Mouse (Mus musculus): ENCODE results near the gene Mogat2. TPM values are rescaled to one million over a fixed set of nuclear protein-coding genes. Genes with fewer than 3 reads are reported as not detected.

Gene Mogat2
- polyA plus RNA-seq, 1 experiment, result 2.1 TPM

- TF ChIP-seq CTCF (IDR thresholded peaks at IDR 0.05; ENCODE audit: borderline replicate concordance, extremely low read depth, insufficient read depth, insufficient read length), result no peak
- TF ChIP-seq POLR2A (IDR thresholded peaks at IDR 0.05; ENCODE audit: borderline replicate concordance, extremely low read depth, insufficient read depth, insufficient read length, poor library complexity, severe bottlenecking), result no peak
- peak; percentile 28 for DNase-seq (ENCODE audit: low read depth)
Observed at GRCm38 (mm10) chr7:99234916-99235315, 3.5 kb downstream of the Mogat2 start.

- TF ChIP-seq POLR2A (IDR thresholded peaks at IDR 0.05; ENCODE audit: borderline replicate concordance, extremely low read depth, insufficient read depth, insufficient read length, poor library complexity, severe bottlenecking) (no peak), CTCF (IDR thresholded peaks at IDR 0.05; ENCODE audit: borderline replicate concordance, extremely low read depth, insufficient read depth, insufficient read length) (no peak)
- DNase-seq (ENCODE audit: low read depth), result no peak
Observed at GRCm38 (mm10) chr7:99232571-99232970, 5.8 kb downstream of the Mogat2 start.

DNA sequence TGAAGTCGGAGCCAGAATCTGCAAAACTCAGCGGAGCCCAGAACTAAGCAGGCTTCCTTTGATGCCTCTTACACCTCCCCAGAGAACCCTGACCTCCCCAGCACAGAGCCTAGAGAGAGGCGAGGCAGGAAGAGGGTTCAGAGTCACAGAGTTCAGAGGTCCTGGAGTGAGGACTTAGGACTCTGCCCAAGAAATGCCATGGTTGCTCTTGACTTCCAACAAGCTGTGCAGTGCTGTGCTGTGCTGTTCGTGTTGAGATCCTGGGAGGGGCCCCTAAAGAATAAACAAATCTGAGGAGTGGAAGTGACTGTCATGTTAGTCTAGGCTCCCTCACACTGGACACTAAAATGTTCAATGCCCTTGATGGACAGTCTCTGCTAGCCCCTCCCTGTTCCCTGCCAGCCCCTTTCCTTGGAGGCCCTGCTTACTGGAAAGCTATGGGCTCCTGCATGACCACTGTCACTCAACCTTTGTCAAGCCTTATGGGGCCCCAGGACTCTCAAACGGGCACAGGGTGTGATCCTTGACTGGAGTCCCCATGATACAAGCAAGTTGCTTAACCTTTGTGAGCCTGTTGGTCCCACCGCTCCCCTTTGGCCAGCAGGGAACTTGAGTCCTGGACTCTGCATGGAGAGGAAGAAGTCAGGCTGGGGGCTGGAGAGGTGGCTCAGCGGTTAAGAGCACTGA, 8.2 kb downstream of the Mogat2 start:
- DNase-seq (ENCODE audit: low read depth), result no peak
- TF ChIP-seq CTCF (IDR thresholded peaks at IDR 0.05; ENCODE audit: borderline replicate concordance, extremely low read depth, insufficient read depth, insufficient read length) (no peak), POLR2A (IDR thresholded peaks at IDR 0.05; ENCODE audit: borderline replicate concordance, extremely low read depth, insufficient read depth, insufficient read length, poor library complexity, severe bottlenecking) (no peak)

- peak; percentile 64 for DNase-seq (ENCODE audit: low read depth)
- TF ChIP-seq POLR2A (IDR thresholded peaks at IDR 0.05; ENCODE audit: borderline replicate concordance, extremely low read depth, insufficient read depth, insufficient read length, poor library complexity, severe bottlenecking) (no peak), CTCF (IDR thresholded peaks at IDR 0.05; ENCODE audit: borderline replicate concordance, extremely low read depth, insufficient read depth, insufficient read length) (peak; percentile 72)
Observed at GRCm38 (mm10) chr7:99229411-99229810, 9.0 kb downstream of the Mogat2 start.

DNA sequence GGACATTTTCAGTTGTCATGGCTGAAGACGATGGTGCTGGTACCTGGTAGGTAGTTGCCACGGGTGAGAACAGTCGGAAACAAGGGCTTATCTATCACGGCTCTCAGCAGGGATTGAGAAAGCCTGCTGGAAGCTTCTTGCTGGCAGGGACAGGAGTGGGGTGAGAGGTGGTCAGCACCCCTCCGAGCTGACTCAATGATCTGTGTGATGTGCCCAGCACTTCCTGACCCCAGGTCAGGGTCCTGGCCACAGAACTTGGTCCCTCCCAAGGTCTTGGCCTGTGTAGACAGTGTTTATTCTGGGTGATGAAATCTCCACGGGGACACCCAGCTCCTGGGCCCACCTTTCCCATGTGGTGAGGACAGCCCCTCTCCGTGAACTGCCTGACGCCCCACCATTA, 9.6 kb downstream of the Mogat2 start:
- TF ChIP-seq POLR2A (IDR thresholded peaks at IDR 0.05; ENCODE audit: borderline replicate concordance, extremely low read depth, insufficient read depth, insufficient read length, poor library complexity, severe bottlenecking) (no peak), CTCF (IDR thresholded peaks at IDR 0.05; ENCODE audit: borderline replicate concordance, extremely low read depth, insufficient read depth, insufficient read length) (no peak)
- no peak for DNase-seq (ENCODE audit: low read depth)

- no peak for DNase-seq (ENCODE audit: low read depth)
Observed at GRCm38 (mm10) chr7:99227267-99227666, 11.2 kb downstream of the Mogat2 start.

GRCm38 (mm10) chr7:99226662-99227061, 11.8 kb downstream of the Mogat2 start:
- DNase-seq (ENCODE audit: low read depth), result no peak
- TF ChIP-seq CTCF (IDR thresholded peaks at IDR 0.05; ENCODE audit: borderline replicate concordance, extremely low read depth, insufficient read depth, insufficient read length) (no peak), POLR2A (IDR thresholded peaks at IDR 0.05; ENCODE audit: borderline replicate concordance, extremely low read depth, insufficient read depth, insufficient read length, poor library complexity, severe bottlenecking) (no peak)

More at GRCm38 (mm10) chr7:99227267-99227666, 11.2 kb downstream of the Mogat2 start:
- no peak for TF ChIP-seq POLR2A (IDR thresholded peaks at IDR 0.05; ENCODE audit: borderline replicate concordance, extremely low read depth, insufficient read depth, insufficient read length, poor library complexity, severe bottlenecking)
- no peak for TF ChIP-seq CTCF (IDR thresholded peaks at IDR 0.05; ENCODE audit: borderline replicate concordance, extremely low read depth, insufficient read depth, insufficient read length)

DNA sequence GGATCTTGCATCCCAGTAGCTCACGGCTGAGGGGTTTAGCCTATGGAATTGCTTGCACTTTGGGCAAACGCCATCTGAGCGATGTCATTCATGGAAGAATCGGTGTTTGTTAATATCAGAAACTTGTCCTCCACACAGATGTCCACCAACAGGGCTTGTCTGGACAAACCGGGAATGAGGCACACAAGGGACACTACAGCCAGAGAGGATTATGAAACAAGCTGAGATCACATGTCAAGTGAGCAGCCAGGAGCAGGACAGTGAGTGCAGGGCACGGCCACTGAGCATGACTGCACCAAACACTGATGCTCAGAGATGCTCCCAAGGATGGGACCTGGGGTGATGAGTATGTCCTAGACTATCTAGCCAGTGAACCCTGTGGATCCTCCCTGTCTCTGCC, 13.0 kb downstream of the Mogat2 start:
- no peak for DNase-seq (ENCODE audit: low read depth)
- no peak for TF ChIP-seq POLR2A (IDR thresholded peaks at IDR 0.05; ENCODE audit: borderline replicate concordance, extremely low read depth, insufficient read depth, insufficient read length, poor library complexity, severe bottlenecking)

- no peak for TF ChIP-seq CTCF (IDR thresholded peaks at IDR 0.05; ENCODE audit: borderline replicate concordance, extremely low read depth, insufficient read depth, insufficient read length)
- TF ChIP-seq POLR2A (IDR thresholded peaks at IDR 0.05; ENCODE audit: borderline replicate concordance, extremely low read depth, insufficient read depth, insufficient read length, poor library complexity, severe bottlenecking), result no peak
Observed at GRCm38 (mm10) chr7:99224648-99225190, 13.7 kb downstream of the Mogat2 start.

DNA sequence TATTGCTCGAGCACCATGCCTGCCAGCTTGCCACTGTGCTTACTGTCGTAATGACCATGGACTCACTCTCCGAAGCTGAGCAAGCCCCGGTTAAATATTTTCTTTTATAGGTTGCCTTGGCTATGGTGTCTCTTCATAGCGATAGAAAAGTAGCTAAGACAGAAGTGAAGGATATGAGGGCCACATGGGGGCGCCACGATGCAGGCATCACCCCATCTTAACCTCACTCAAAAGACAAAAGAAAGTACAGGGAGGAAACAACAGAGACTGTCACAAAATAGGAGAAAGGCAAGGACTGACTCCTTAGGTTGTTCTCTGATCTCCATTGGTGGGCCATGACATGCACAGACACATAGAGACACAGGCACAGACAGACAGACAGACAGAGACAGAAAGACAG, 14.2 kb downstream of the Mogat2 start:
- TF ChIP-seq POLR2A (IDR thresholded peaks at IDR 0.05; ENCODE audit: borderline replicate concordance, extremely low read depth, insufficient read depth, insufficient read length, poor library complexity, severe bottlenecking), result no peak
- no peak; the same call in 1 of the 2 replicates for TF ChIP-seq CTCF (IDR thresholded peaks at IDR 0.05; ENCODE audit: borderline replicate concordance, extremely low read depth, insufficient read depth, insufficient read length)
- DNase-seq (ENCODE audit: low read depth), result peak; percentile 39

More at GRCm38 (mm10) chr7:99224648-99225190, 13.7 kb downstream of the Mogat2 start:
- DNase-seq (ENCODE audit: low read depth), result no peak

DNA sequence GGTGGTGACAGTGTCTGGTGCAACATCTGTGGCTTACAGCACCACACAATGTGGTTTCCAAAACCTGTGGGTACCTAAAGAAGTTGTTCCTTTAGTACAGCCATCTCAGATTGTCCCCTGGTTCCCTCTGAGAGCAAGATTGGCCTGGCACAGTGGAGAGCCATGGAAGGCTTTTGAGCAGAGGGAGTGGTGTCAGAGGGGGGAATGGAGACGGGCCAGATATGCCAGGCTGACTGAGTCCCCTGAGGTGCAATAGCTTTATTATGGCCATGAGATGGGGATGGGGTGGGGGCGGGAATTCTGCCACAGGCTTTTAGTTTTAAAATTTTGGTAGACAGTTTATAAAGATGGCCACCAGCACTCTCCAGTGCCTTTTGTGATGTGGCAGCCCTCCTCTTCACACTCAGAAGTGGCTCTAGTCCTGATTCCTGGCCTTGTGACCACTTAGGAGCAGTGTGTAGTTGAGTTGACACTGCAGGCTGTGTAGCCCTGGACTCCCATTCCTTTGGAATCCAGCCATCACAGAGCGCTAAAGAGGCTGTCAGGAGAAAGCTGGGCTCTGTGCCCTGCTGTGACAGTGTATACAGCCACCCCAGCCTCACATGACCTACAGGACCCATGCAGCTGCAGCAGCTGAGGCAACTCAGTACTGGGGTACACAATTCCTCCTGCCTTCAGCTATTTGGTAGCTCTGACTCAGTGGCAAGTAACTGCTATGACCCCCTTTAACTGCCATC, 20.9 kb downstream of the Mogat2 start:
- TF ChIP-seq CTCF (IDR thresholded peaks at IDR 0.05; ENCODE audit: borderline replicate concordance, extremely low read depth, insufficient read depth, insufficient read length) (no peak), POLR2A (IDR thresholded peaks at IDR 0.05; ENCODE audit: borderline replicate concordance, extremely low read depth, insufficient read depth, insufficient read length, poor library complexity, severe bottlenecking) (no peak)
- peak; percentile 86 for DNase-seq (ENCODE audit: low read depth)

All from brain, embryonic 14.5 days (tissue).